Mouse (Mus musculus): Measurements from ENCODE around the gene Slc25a18.

The Slc25a18 gene

GRCm38 (mm10) chr6:120773149-120773628 lies at the start of gene Slc25a18:
Slc25a18 (plus strand) TSS chr6:120773578.
- no peak for DNase-seq

DNA sequence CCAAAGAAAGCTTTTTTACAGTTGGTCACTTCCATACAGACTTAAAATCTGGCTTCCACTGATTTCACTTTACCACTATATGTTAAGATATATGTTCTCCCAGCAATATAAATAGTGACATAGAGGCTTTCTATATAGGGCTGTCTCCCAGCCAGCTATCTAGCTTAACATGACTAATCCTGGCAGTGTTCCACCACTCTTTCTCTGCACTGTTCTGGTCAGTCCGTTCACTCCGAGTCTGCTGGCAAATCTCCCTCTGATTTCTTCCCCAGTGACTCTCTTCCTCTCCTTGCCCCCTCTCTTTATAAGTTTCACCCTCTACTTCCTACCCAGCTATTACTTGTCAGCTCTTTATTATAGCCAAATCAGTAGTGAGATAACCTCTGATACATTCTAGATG lies 47.4 kb upstream of the Slc25a18 start:
- no peak for DNase-seq

GRCm38 (mm10) chr6:120736011-120736410 lies 37.4 kb upstream of the Slc25a18 start:
- DNase-seq: no peak

GRCm38 (mm10) chr6:120736566-120736965 lies 36.8 kb upstream of the Slc25a18 start:
- DNase-seq: peak; percentile 78

GRCm38 (mm10) chr6:120743130-120743529 lies 30.2 kb upstream of the Slc25a18 start:
- DNase-seq: no peak

- no peak for DNase-seq
Measured at GRCm38 (mm10) chr6:120744266-120744665, 29.1 kb upstream of the Slc25a18 start.

- DNase-seq: no peak
Measured at GRCm38 (mm10) chr6:120746416-120746815, 27.0 kb upstream of the Slc25a18 start.

DNA sequence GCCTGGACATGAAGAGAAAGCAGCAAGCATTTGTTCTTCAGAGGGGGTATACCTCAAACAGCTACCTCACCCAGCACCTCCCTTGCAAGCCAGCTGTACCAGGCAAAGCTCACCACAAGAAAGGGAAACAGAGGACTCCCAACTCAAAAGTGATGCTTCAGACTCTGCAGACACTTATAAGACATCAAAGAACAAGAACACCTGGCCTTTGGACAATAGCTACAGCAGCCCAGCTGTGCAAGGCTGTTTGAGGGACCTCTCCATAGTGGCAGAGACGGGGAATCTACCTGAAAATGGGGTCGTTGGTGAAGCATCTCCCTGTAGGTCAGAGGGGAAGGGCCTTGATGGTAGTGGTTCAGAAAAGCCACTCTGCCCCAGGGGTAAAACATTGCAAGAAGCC lies 12.2 kb upstream of the Slc25a18 start:
- no peak for DNase-seq

GRCm38 (mm10) chr6:120769972-120770371 lies 3.4 kb upstream of the Slc25a18 start:
- no peak for DNase-seq

GRCm38 (mm10) chr6:120771366-120771765 lies 2.0 kb upstream of the Slc25a18 start:
- no peak for DNase-seq

DNA sequence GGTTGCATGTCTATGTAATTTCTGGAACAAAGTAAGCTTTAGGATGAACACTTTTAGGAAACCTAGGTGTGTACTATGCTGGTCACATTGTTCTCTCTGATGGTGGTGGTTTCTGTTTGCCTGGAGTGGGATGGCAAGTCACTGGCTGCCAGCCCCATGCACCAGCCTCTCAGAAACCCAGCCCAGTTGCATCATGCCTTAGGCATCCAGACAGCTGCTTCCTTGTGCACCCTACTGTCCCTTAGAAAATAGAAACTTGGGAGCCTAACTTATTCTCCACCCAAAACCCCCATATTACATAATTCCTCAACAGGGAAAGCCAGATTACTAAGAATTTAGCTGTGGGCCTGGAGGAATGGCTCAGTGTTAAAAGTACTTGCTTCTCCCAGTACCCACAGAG lies 1.4 kb upstream of the Slc25a18 start:
- DNase-seq: no peak

GRCm38 (mm10) chr6:120773763-120774162 lies 385 bp downstream of the Slc25a18 start:
- DNase-seq: no peak

DNA sequence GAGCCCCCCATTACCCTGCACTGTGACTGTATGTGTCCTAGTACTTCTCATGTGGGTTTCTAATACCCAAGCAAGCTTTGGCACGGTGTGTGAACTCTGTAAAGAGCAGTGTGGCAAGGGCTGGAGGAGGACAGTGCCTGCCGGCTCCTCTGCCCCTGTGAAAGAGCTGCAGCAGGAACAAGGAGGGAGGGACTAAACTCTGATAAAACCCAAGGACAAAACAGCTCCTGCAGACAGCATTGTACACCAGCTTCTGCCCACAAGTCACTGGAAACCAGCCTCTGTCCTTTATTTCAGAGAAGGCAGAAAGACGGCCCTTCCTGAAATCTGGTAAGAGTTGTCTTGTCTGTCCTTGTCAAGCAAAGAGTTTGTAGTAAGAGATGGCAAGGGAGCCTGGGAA lies 2.9 kb downstream of the Slc25a18 start:
- DNase-seq: no peak

- DNase-seq: no peak
Measured at GRCm38 (mm10) chr6:120777533-120777932, 4.2 kb downstream of the Slc25a18 start.

DNA sequence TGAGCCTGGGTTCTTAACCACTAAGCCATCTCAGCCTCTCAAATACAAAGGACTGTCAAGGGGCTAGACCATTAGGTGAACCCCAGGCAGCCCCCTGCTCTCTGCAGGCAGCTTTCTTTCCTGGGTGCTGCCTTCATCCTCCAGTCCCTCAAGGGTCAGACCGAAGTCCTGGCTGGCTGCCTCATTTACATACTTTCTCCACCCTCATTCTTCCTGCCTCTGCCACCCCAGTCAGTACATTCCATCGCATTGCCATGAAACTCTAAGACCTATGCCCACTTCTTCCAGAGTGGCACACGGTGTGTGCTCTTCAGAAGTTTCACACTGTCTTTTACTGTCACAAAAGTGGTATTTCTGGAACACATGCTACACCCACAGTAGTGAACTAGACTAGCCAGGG lies 4.8 kb downstream of the Slc25a18 start:
- no peak for DNase-seq

DNA sequence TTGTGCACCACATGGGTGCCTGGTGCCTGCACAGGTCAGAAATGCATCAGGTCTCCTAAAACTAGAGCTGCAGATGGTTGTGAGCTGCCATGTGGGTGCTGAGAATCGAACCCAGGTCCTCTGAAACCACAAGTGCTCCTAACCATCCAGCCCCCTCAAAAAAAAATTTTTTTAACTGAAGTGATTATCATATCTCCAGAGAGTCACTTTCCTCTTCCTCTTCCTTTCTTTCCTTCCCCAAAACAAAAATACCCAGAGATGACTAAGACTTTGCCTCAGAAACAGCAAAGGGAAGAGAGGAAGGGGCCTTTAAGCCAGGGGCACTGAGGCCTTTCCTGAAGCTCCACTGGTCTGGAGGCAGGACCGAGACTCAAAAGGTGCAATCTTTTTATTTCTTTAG lies 9.6 kb downstream of the Slc25a18 start:
- DNase-seq: no peak

GRCm38 (mm10) chr6:120784351-120784750 lies 11.0 kb downstream of the Slc25a18 start:
- peak; percentile 46 for DNase-seq

- no peak for DNase-seq
Measured at GRCm38 (mm10) chr6:120788068-120788607, 14.8 kb downstream of the Slc25a18 start.

DNA sequence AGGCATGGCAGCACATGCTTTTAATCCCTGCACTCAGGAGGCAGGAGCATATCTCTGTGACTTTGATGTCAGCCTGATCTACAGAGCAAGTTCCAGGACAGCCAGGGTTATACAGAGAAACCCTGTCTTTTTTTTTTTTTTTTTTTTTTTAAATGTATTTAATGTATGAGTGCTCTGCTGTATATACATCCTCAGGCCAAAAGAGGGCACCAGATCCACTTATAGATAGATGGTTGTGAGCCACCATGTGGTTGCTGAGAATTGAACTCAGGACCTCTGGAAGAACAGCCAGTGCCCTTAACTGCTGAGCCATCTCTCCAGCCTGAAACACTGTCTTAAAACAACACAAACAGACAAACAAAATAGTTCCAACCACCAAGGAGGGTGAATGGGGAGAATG lies 15.5 kb downstream of the Slc25a18 start:
- peak; percentile 39 for DNase-seq

- no peak for DNase-seq
Measured at GRCm38 (mm10) chr6:120790153-120790552, 16.8 kb downstream of the Slc25a18 start.

GRCm38 (mm10) chr6:120790717-120791116 lies 17.3 kb downstream of the Slc25a18 start:
- no peak for DNase-seq

DNA sequence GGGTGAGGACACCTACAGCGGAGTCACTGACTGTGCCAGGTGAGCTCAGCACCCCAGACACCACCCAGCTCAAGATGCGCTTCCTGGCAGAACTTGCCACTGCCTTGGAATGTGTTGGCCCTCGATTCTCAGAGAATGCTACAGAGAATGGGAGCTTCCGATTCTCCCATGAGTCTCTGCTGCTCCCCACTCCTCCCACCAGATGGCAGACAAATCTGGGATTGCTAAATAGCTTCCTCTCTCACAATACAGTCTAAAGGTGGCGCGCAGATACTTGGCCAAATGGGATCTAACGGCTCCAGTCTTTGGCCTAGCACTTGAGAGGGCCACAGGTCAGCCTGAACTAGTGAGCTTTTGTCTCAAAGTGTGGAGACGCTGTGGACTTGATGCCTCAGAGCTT lies 19.6 kb downstream of the Slc25a18 start:
- DNase-seq: peak; percentile 34

- DNase-seq: peak; percentile 38
Measured at GRCm38 (mm10) chr6:120795422-120796086, 22.2 kb downstream of the Slc25a18 start.

DNA sequence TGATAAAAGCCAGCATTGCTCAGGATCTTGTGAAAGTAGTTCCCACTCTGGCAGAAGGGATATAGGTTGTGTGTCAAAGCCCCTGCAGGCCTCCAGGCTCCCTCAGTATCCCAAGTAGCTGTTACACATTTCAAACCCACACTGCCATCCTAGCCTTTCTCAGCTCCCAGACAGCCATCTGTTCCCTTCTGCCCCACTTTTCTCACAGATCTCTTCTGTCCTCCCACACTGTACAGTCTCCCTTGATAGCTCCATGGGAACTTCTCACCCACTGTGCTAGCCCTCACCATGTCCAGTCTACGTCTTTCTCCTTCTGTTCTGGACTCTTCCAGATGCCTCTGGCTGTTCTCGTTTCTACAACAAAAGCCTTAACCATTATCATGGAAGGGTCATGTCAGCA lies 22.7 kb downstream of the Slc25a18 start:
- DNase-seq: no peak

DNA sequence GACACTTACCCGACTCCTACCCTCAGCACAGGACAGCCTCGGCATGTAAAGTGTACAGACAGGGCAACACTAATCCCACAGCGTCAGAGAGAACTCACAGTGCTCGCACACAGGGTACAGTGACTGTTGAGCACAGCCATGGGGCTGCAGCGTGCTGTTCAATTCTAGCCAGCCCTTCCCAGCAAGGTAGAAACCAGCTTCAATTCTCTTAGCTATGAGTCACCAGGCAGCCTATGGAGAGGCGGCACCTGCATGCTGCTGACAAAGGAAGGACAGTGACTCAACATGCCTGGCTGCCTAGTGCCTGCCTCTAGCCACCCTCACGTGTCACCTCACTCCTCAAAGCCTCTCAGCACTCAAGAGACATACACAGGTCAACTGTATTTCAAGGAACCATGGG lies 24.6 kb downstream of the Slc25a18 start:
- no peak for DNase-seq
